Mouse (Mus musculus): ENCODE results near the gene Lrrc58. TPM values are rescaled to one million over a fixed set of nuclear protein-coding genes. Genes with fewer than 3 reads are reported as not detected.

Gene Lrrc58
- polyA plus RNA-seq, 1 experiment from 2014 or later, result 73.5 TPM

DNA sequence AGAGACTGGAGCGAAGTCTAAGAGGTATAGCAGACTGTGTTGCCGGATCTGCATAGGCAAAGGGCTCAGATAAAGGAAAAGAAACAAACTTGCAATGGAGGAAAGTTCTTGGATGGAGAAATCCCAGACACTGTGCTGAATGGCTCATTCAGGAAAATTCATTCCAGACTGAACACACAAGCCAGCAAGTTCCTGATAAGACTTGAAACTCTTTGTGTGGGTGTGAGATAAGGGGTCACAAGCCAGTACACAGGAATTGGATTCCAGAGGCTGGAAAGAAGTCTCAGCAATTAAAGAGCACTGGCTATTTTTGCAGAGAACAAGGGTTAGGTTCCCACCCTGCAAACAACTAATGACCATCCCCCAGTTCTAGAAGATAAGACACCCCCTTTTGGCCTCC, 25.8 kb downstream of the Lrrc58 start:
- no peaks in the 10 kb centered on the region for H3K36me3 ChIP-seq (ENCODE audit: control insufficient read depth, insufficient read depth, low read length)
- 82% methylated on average over 2 of the region's 2 CpGs for WGBS
- DNase-seq (ENCODE audit: low spot score) (no peak), ATAC-seq (replicated peaks; ENCODE audit: low FRiP score) (no peak)
- H3K9ac ChIP-seq (ENCODE audit: low read length), result no peak overlapping the region
- no peaks in the 10 kb centered on the region for H3K27me3 ChIP-seq (ENCODE audit: control insufficient read depth, insufficient read depth, low read length)
- no peak overlapping the region for H3K4me3 ChIP-seq (ENCODE audit: low read depth, low read length)
- no peaks in the 10 kb centered on the region for H3K9me3 ChIP-seq (ENCODE audit: control insufficient read depth, low read length)
- no peak overlapping the region for H3K27ac ChIP-seq (ENCODE audit: low read depth, low read length)
- no peaks in the 10 kb centered on the region for H3K4me1 ChIP-seq (replicated peaks; ENCODE audit: control insufficient read depth, insufficient read depth, low read length)
- H3K4me2 ChIP-seq (ENCODE audit: low read depth, low read length, severe bottlenecking), result no peak overlapping the region

DNA sequence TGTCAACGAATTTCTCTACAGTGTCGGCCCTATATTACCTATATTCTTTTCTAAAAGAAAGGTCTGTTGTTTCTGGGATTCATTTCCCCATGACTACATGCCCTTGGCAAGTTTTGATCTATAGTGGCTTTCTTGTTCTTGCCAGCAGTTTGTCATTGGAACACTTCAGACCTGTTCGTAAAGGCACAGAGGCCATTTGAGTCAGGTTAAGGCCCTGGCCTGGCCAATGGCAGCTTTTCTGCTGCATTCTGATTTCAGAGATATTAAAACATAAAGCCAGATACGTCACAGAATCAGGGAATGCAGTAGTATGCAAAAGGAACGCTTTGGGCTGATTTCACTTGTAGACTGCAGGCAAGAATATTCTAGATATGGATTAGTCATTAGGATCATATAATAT, 30.6 kb downstream of the Lrrc58 start:
- Histone ChIP-seq H3K36me3 (ENCODE audit: control insufficient read depth, insufficient read depth, low read length) (no peaks in the 10 kb centered on the region), H3K9me3 (ENCODE audit: control insufficient read depth, low read length) (no peaks in the 10 kb centered on the region), H3K4me1 (replicated peaks; ENCODE audit: control insufficient read depth, insufficient read depth, low read length) (no peaks in the 10 kb centered on the region), H3K4me3 (ENCODE audit: low read depth, low read length) (no peak overlapping the region), H3K27ac (ENCODE audit: low read depth, low read length) (no peak overlapping the region), H3K4me2 (ENCODE audit: low read depth, low read length, severe bottlenecking) (no peak overlapping the region), H3K9ac (ENCODE audit: low read length) (no peak overlapping the region), H3K27me3 (ENCODE audit: control insufficient read depth, insufficient read depth, low read length) (no peaks in the 10 kb centered on the region)
- ATAC-seq (replicated peaks; ENCODE audit: low FRiP score) (no peak), DNase-seq (ENCODE audit: low spot score) (no peak)
- WGBS, result 84% methylated on average over 5 of the region's 5 CpGs

DNA sequence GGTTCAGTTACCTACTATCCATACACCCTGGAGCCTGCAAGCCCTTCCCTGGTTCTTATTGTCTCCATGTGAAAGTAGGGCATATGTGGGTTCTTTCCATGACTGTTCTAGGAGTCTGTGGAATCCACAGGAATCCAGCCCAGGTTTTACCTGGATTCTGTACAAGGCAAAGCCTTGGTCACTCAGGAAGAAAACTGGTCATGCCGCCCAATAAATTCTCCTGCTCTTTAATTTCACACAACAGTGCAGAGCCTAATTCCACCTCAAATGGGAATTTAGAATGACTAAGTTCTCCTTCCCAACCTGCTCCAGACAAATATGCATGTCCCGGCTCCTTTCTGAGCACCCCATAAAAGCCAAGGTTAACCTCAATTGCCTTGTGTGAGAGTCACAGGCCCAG, 31.2 kb downstream of the Lrrc58 start:
- Histone ChIP-seq H3K9me3 (ENCODE audit: control insufficient read depth, low read length) (no peaks in the 10 kb centered on the region), H3K9ac (ENCODE audit: low read length) (no peak overlapping the region), H3K4me3 (ENCODE audit: low read depth, low read length) (no peak overlapping the region), H3K4me2 (ENCODE audit: low read depth, low read length, severe bottlenecking) (no peak overlapping the region), H3K27ac (ENCODE audit: low read depth, low read length) (no peak overlapping the region), H3K4me1 (replicated peaks; ENCODE audit: control insufficient read depth, insufficient read depth, low read length) (no peaks in the 10 kb centered on the region), H3K27me3 (ENCODE audit: control insufficient read depth, insufficient read depth, low read length) (no peaks in the 10 kb centered on the region), H3K36me3 (ENCODE audit: control insufficient read depth, insufficient read depth, low read length) (no peaks in the 10 kb centered on the region)
- DNase-seq (ENCODE audit: low spot score) (no peak), ATAC-seq (replicated peaks; ENCODE audit: low FRiP score) (no peak)
- 48% methylated on average over 2 of the region's 2 CpGs for WGBS

DNA sequence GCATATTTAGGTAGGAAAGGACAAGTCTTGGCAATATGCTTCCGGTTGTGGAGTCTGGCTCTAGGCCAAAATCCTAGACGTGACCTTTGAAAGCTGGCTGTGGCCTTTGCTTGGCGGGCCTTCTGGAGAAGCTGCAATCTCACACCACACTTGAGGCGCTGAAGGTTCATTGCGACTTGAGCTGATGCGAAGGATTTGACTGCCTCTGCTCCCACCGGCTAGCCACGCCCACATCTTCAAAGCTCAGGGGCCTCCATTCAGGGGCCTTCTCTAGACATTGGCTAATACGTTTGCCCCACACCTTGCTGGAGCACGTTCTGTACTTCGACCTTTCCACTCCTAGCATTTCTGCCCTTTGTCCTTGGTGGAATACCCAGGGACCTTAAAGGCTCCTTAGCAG, 33.1 kb downstream of the Lrrc58 start:
- WGBS, result 39% methylated on average over 11 of the region's 11 CpGs
- Histone ChIP-seq H3K4me3 (ENCODE audit: low read depth, low read length) (no peak overlapping the region), H3K9ac (ENCODE audit: low read length) (no peak overlapping the region), H3K36me3 (ENCODE audit: control insufficient read depth, insufficient read depth, low read length) (no peaks in the 10 kb centered on the region), H3K9me3 (ENCODE audit: control insufficient read depth, low read length) (no peaks in the 10 kb centered on the region), H3K27me3 (ENCODE audit: control insufficient read depth, insufficient read depth, low read length) (no peaks in the 10 kb centered on the region), H3K4me1 (replicated peaks; ENCODE audit: control insufficient read depth, insufficient read depth, low read length) (no peaks in the 10 kb centered on the region), H3K27ac (ENCODE audit: low read depth, low read length) (no peak overlapping the region), H3K4me2 (ENCODE audit: low read depth, low read length, severe bottlenecking) (no peak overlapping the region)
- no peak for ATAC-seq (replicated peaks; ENCODE audit: low FRiP score)
- DNase-seq (ENCODE audit: low spot score), result no peak

DNA sequence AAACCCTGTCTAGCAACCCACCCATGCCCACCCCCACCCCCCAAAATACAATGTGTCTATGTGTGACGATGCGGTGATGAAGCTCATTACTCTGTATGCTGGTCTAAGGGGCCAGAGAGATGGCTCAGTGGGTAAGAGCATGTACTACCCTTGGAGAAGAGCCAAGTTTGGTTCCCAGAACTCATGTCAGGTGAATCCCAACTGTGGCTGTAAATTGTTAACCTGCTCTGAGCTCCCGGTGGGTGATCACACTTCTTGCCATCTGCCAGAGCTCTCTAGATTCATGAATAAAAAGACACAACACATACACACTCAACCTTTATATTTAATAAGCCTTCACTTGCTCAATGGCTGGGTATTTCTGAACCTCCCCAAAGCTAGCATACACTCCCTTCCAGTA, 38.3 kb downstream of the Lrrc58 start:
- H3K4me1 ChIP-seq (replicated peaks; ENCODE audit: control insufficient read depth, insufficient read depth, low read length), result no peaks in the 10 kb centered on the region
- H3K9me3 ChIP-seq (ENCODE audit: control insufficient read depth, low read length), result no peaks in the 10 kb centered on the region
- ATAC-seq (replicated peaks; ENCODE audit: low FRiP score) (no peak), DNase-seq (ENCODE audit: low spot score) (no peak)
- H3K27ac ChIP-seq (ENCODE audit: low read depth, low read length), result no peak overlapping the region
- H3K36me3 ChIP-seq (ENCODE audit: control insufficient read depth, insufficient read depth, low read length), result no peaks in the 10 kb centered on the region
- H3K9ac ChIP-seq (ENCODE audit: low read length), result no peak overlapping the region
- H3K4me2 ChIP-seq (ENCODE audit: low read depth, low read length, severe bottlenecking), result no peak overlapping the region
- WGBS, result 94% methylated on average over 3 of the region's 3 CpGs
- no peaks in the 10 kb centered on the region for H3K27me3 ChIP-seq (ENCODE audit: control insufficient read depth, insufficient read depth, low read length)
- H3K4me3 ChIP-seq (ENCODE audit: low read depth, low read length), result no peak overlapping the region

DNA sequence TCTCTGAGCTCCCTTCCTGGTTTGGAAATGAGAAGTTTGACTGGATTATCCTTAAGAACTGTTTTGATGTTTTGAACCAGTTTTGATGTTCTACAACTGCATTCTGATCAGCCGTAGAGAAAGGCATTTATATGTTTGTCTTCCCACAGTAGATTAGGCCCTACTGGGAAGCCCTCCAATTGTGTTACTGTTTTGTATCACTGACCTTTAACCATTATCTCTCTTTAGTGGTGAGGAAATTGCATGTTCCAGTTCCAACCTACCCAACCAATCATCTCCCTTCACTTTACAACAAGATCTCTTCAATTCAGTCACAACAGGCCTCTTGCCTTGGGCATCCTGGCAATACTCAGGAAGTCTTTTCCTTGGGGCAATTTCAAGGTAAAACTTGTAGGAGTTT, 42.9 kb downstream of the Lrrc58 start:
- no peak for DNase-seq (ENCODE audit: low spot score)
- peaks cover 2% of the 10 kb centered on the region; the same call in 1 of the 2 replicates for H3K27me3 ChIP-seq (ENCODE audit: control insufficient read depth, insufficient read depth, low read length)
- 88% methylated on average over 1 of the region's 1 CpGs for WGBS
- no peaks in the 10 kb centered on the region for H3K4me1 ChIP-seq (replicated peaks; ENCODE audit: control insufficient read depth, insufficient read depth, low read length)
- H3K36me3 ChIP-seq (ENCODE audit: control insufficient read depth, insufficient read depth, low read length), result no peaks in the 10 kb centered on the region
- no peak overlapping the region for H3K27ac ChIP-seq (ENCODE audit: low read depth, low read length)
- no peaks in the 10 kb centered on the region for H3K9me3 ChIP-seq (ENCODE audit: control insufficient read depth, low read length)
- ATAC-seq (replicated peaks; ENCODE audit: low FRiP score), result no peak
- no peak overlapping the region for H3K4me3 ChIP-seq (ENCODE audit: low read depth, low read length)
- H3K4me2 ChIP-seq (ENCODE audit: low read depth, low read length, severe bottlenecking), result no peak overlapping the region
- no peak overlapping the region for H3K9ac ChIP-seq (ENCODE audit: low read length)

DNA sequence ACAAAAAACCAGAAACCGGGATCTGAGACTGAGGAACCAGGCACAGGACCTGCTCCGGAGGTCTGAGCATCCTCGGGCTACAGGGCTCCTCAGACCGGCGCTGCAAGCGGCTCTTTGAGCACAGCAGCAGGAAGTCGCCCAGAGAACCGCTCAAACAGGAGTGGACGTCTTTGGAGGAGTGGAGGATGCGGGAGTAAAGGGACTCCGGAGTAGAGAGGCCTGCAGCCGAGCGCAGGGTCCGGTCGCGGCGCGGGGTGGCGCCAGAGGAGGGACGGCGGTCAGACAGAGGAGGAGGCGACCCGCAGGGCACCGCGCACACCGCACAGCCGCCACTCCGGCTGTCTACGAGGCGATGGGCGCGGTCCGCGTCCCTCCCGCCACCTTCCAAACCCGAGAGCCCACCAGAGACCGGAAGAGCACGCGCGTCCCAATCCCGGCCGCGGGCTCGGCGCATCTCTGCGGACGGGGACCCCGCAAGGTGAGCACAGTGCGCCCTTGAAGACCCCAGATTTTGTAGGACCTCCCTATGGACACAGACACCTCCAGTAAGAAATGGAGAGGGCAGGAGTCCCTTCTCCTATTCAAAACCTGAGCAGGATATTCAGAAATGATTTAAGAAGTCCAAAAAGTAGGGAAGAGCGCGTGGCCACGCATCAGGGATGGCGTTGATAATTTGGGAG, 48.1 kb downstream of the Lrrc58 start, which contains the start of gene Gpr156:
TSS of gene Gpr156 (plus strand) at position 359 of the 680 bp plus-strand sequence.
- WGBS, result 2% methylated on average over 53 of the region's 53 CpGs
- peak; percentile 87 for ATAC-seq (replicated peaks; ENCODE audit: low FRiP score)
- Histone ChIP-seq H3K36me3 (ENCODE audit: control insufficient read depth, insufficient read depth, low read length) (no peaks in the 10 kb centered on the region), H3K9me3 (ENCODE audit: control insufficient read depth, low read length) (no peaks in the 10 kb centered on the region), H3K9ac (ENCODE audit: low read length) (peak within 1 kb of the TSS; percentile 61), H3K27me3 (ENCODE audit: control insufficient read depth, insufficient read depth, low read length) (peaks cover 2% of the 10 kb centered on the region; the same call in 1 of the 2 replicates), H3K27ac (ENCODE audit: low read depth, low read length) (no peak within 1 kb of the TSS), H3K4me3 (ENCODE audit: low read depth, low read length) (peak within 1 kb of the TSS; percentile 41), H3K4me2 (ENCODE audit: low read depth, low read length, severe bottlenecking) (peak within 1 kb of the TSS; percentile 73), H3K4me1 (replicated peaks; ENCODE audit: control insufficient read depth, insufficient read depth, low read length) (0 out of 2 replicates have a peak, but pooled peaks cover 1% of the 10 kb centered on the region)
- DNase-seq (ENCODE audit: low spot score), result peak; percentile 81

DNA sequence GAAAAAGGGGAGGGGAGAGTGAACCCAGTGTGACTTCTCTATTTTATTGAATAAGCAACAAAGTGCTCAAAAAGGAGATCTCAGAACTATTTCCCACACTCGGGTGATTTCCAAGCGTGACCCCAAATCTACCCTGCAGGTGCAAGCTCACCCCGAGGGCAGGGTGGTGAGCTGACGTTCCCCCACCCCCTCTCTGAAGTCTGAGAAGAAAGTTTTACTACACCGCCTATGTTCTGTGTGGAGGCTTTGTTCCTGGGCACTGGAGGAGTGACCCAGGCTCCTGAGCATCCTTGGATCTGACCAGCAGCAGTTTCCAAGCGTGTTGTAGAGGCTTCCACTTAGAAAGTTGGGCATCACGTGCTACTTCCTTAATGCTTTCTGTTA, 48.6 kb downstream of the Lrrc58 start:
- H3K9ac ChIP-seq (ENCODE audit: low read length), result peak overlapping the region; percentile 61
- H3K27ac ChIP-seq (ENCODE audit: low read depth, low read length), result no peak overlapping the region
- ATAC-seq (replicated peaks; ENCODE audit: low FRiP score) (peak; percentile 25; the same call in 1 of the 2 replicates), DNase-seq (ENCODE audit: low spot score) (no peak)
- 0 out of 2 replicates have a peak, but pooled peaks cover 1% of the 10 kb centered on the region for H3K4me1 ChIP-seq (replicated peaks; ENCODE audit: control insufficient read depth, insufficient read depth, low read length)
- H3K4me3 ChIP-seq (ENCODE audit: low read depth, low read length), result peak overlapping the region; percentile 41
- no peaks in the 10 kb centered on the region for H3K9me3 ChIP-seq (ENCODE audit: control insufficient read depth, low read length)
- WGBS, result 17% methylated on average over 7 of the region's 7 CpGs
- H3K36me3 ChIP-seq (ENCODE audit: control insufficient read depth, insufficient read depth, low read length), result no peaks in the 10 kb centered on the region
- H3K4me2 ChIP-seq (ENCODE audit: low read depth, low read length, severe bottlenecking), result peak overlapping the region; percentile 73
- H3K27me3 ChIP-seq (ENCODE audit: control insufficient read depth, insufficient read depth, low read length), result peaks cover 2% of the 10 kb centered on the region; the same call in 1 of the 2 replicates

DNA sequence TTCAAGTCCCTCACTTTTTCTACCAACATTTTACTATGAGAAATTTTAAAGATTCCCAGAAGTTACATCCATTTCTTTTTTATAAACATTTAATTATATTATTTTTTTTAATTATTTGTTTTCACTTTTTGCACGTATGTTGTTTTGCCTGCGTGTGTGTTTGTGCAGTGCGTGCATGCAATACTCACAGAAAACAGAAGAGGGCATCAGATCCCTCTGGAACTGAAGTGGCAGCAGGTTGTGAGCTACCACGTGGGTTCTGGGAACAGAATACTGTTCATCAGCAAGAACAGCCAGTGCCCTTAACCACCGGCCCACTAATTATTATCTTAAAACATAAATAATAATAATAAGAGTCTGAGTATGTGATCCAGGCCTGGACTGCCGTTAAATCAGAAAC, 50.8 kb downstream of the Lrrc58 start:
- Histone ChIP-seq H3K27ac (ENCODE audit: low read depth, low read length) (no peak overlapping the region), H3K9ac (ENCODE audit: low read length) (no peak overlapping the region), H3K4me1 (replicated peaks; ENCODE audit: control insufficient read depth, insufficient read depth, low read length) (0 out of 2 replicates have a peak, but pooled peaks cover 1% of the 10 kb centered on the region), H3K4me3 (ENCODE audit: low read depth, low read length) (no peak overlapping the region), H3K9me3 (ENCODE audit: control insufficient read depth, low read length) (no peaks in the 10 kb centered on the region), H3K4me2 (ENCODE audit: low read depth, low read length, severe bottlenecking) (no peak overlapping the region), H3K27me3 (ENCODE audit: control insufficient read depth, insufficient read depth, low read length) (peaks cover 2% of the 10 kb centered on the region; the same call in 1 of the 2 replicates), H3K36me3 (ENCODE audit: control insufficient read depth, insufficient read depth, low read length) (no peaks in the 10 kb centered on the region)
- DNase-seq (ENCODE audit: low spot score) (no peak), ATAC-seq (replicated peaks; ENCODE audit: low FRiP score) (no peak)
- WGBS, result 87% methylated on average over 6 of the region's 6 CpGs

All from forebrain, embryonic 11.5 days (tissue).